Mouse (Mus musculus) gastrocnemius, adult 2 months (tissue): Measurements from ENCODE around the gene Wbp11. TPM values are rescaled to one million over a fixed set of nuclear protein-coding genes. Genes with fewer than 3 reads are reported as not detected.
A peak's percentile ranks its signal among the peaks of the same experiment; 100 is the strongest.

Source experiments
- DNase-seq: peaks from one replicate; pipeline ENCODE4 v3.0.0; 2022
- H3K27ac ChIP-seq: fragments of 200-600 bp; 2 replicates; pipeline ENCODE4 v1.8.1; 2022; ENCODE audit warnings: mild to moderate bottlenecking
- H3K4me3 ChIP-seq: fragments of 200-600 bp; 2 replicates; pipeline ENCODE4 v1.8.1; 2022; ENCODE audit warnings: mild to moderate bottlenecking, moderate library complexity
- CTCF ChIP-seq: fragments of 200-600 bp; IDR thresholded peaks from 2 replicates; pipeline ENCODE4 v1.8.1; 2022; ENCODE audit warnings: antibody characterized with exemption, mild to moderate bottlenecking, moderate library complexity
- intact Hi-C: fragments of 180-260 bp; cut with DNase I; formaldehyde crosslinking; loops from one replicate; pipeline ENCODE4 v1.15.1; 2025
- total RNA-seq, 2 experiments: library from RNA; stranded (reverse); gene quantifications; 2 replicates each; pipeline ENCODE4 v1.2.3; 2021

Gene Wbp11
- total RNA-seq, 2 experiments from 2014 or later, result 48.4 to 54.7 TPM

DNA sequence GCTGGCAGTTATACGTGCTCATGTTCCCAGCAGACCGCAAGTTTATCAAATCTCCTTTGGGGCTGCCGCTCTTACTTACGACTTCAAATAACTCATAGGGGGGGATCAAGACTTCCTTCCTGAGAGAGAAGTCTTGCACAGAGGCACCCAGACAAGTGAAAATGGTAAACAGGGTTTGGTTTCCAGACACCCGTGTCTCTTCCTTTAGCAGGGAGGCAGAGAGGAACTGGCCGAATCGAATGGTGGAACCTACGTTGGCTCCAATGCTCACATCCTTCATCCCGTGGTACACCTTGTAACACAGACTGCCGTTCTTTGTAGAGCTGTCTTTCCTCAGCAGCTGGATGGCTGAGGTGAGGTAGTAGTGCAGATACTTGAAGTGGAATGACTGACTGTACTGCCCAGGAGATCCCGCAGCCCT lies 26.3 kb upstream of the Wbp11 start:
- Histone ChIP-seq H3K4me3 (no peak overlapping the region), H3K27ac (no peak overlapping the region)
- intact Hi-C loops, result no loop called here
- DNase-seq, result no peak
- no peak for TF ChIP-seq CTCF

- TF ChIP-seq CTCF, result no peak
- intact Hi-C loops, result no loop called here
- DNase-seq, result no peak
- peak overlapping the region; percentile 43; the same call in 1 of the 2 replicates for H3K27ac ChIP-seq
- H3K4me3 ChIP-seq, result no peak overlapping the region
Observed at GRCm38 (mm10) chr6:136852762-136853161, 24.7 kb upstream of the Wbp11 start.

GRCm38 (mm10) chr6:136852348-136852747 lies 24.3 kb upstream of the Wbp11 start:
- Histone ChIP-seq H3K4me3 (no peak overlapping the region), H3K27ac (0 out of 2 replicates have a peak overlapping the region, but pooled peaks have one; percentile 43)
- no peak for TF ChIP-seq CTCF
- intact Hi-C loops, result no loop called here
- no peak for DNase-seq

DNA sequence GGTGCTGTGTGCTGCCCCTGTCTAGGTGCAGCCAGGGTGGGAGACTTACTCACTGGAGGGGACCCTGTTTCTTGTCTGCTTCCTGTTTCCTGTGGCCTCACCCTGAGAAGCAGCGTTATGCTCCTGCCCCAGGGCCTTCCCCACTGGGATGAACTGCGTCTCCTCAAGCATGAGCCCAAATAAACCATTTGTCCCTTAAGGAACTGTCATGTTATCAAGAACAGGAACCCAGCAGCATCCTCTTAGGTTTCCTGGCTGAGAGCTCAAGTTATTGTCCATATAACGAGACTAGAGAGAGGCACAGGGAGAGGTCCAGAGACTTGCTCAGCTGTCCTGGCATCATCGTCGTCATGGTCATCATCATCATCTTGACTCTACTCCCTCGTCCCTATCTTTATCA lies 22.2 kb upstream of the Wbp11 start:
- intact Hi-C loops, result no loop called here
- Histone ChIP-seq H3K27ac (no peak overlapping the region), H3K4me3 (no peak overlapping the region)
- no peak for DNase-seq
- no peak for TF ChIP-seq CTCF

GRCm38 (mm10) chr6:136848971-136849370 lies 20.9 kb upstream of the Wbp11 start:
- no peak overlapping the region for H3K27ac ChIP-seq
- intact Hi-C loops, result no loop called here
- no peak for DNase-seq
- H3K4me3 ChIP-seq, result no peak overlapping the region
- TF ChIP-seq CTCF, result no peak

DNA sequence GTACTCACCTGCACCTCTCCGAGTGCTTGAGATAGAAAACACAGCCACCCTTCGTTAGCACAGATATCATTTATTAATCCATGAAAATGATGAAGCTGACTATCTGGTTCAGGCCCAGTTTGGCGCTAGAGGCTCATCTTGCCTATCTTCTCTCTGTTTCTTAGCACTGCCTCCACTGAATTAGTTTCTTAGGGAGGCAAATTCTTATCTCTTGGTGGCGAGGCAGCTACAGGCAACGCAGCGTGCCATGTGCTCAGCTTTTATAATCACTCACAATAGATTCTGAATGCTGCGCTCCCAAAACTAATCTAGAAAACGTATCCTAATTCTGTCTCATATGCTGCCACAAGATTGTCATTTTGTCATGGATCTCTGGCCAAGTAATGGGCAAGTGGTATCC lies 20.4 kb upstream of the Wbp11 start:
- no peak for TF ChIP-seq CTCF
- Histone ChIP-seq H3K4me3 (no peak overlapping the region), H3K27ac (no peak overlapping the region)
- DNase-seq, result no peak
- intact Hi-C loops, result no loop called here

- intact Hi-C loops, result no loop called here
- peak; percentile 67 for DNase-seq
- Histone ChIP-seq H3K4me3 (no peak overlapping the region), H3K27ac (no peak overlapping the region)
- peak; percentile 67 for TF ChIP-seq CTCF
Observed at GRCm38 (mm10) chr6:136847790-136848189, 19.8 kb upstream of the Wbp11 start.

DNA sequence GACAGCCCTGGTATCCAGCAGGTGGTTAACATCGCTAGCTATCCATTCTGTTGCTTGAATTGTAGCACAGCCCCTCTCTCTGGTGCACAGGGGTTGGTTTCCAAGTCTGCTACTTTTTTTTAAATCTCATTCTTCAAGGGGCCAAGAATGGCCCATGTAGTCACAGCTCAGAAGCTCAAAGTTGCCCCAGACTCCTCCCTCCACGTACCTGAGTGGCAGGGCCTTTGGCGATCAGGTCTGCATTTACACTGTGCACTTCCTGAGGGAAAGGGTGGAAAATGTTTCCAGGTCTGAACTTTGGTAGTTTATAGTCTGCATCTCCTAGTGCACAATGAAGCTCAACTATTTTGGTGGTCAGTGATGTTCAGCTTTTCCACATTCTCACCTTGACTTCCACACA lies 19.2 kb upstream of the Wbp11 start:
- TF ChIP-seq CTCF, result no peak
- H3K27ac ChIP-seq, result no peak overlapping the region
- DNase-seq, result no peak
- intact Hi-C loops, result no loop called here
- no peak overlapping the region for H3K4me3 ChIP-seq

GRCm38 (mm10) chr6:136845706-136846480 lies 17.9 kb upstream of the Wbp11 start:
- Histone ChIP-seq H3K27ac (no peak overlapping the region), H3K4me3 (no peak overlapping the region)
- no peak for TF ChIP-seq CTCF
- no peak for DNase-seq
- intact Hi-C loops, result no loop called here

- Histone ChIP-seq H3K27ac (no peak overlapping the region), H3K4me3 (no peak overlapping the region)
- no peak for TF ChIP-seq CTCF
- intact Hi-C loops, result no loop called here
- no peak for DNase-seq
Observed at GRCm38 (mm10) chr6:136844903-136845302, 16.9 kb upstream of the Wbp11 start.

DNA sequence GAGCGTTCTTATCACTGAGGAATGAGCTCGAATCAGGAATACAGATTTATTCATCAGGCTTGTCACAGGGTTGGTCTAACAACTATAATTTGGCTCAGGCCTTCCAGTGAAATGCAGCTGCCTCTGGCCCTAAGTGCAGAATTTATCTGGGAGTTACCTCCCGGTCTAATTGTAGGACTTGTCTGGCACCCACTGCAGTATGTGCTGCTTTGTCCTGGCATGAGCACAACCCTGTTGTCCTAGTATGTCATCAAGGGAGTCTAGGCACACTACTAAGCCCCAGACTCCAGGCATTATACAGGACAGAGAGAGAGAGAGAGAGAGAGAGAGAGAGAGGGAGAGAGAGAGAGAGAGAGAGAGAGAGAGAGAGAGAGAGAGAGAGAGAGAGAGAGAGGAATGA lies 9.3 kb upstream of the Wbp11 start:
- TF ChIP-seq CTCF, result no peak
- no peak for DNase-seq
- intact Hi-C loops, result no loop called here
- no peak overlapping the region for H3K4me3 ChIP-seq
- no peak overlapping the region for H3K27ac ChIP-seq

GRCm38 (mm10) chr6:136835352-136835751 lies 7.3 kb upstream of the Wbp11 start, which contains the start of gene Smco3:
TSS of gene Smco3 (minus strand) at chr6:136835452.
- no peak within 1 kb of the TSS for H3K4me3 ChIP-seq
- no peak within 1 kb of the TSS for H3K27ac ChIP-seq
- intact Hi-C loops, result no loop called here
- no peak for DNase-seq
- no peak for TF ChIP-seq CTCF

GRCm38 (mm10) chr6:136831712-136832111 lies 3.7 kb upstream of the Wbp11 start:
- no peak for DNase-seq
- no peak for TF ChIP-seq CTCF
- Histone ChIP-seq H3K27ac (no peak overlapping the region), H3K4me3 (no peak overlapping the region)
- intact Hi-C loops, result no loop called here

GRCm38 (mm10) chr6:136828681-136829080 lies 648 bp upstream of the Wbp11 start:
- Histone ChIP-seq H3K27ac (peak overlapping the region; percentile 97), H3K4me3 (peak overlapping the region; percentile 100)
- intact Hi-C loops, result no loop called here
- no peak for DNase-seq
- no peak for TF ChIP-seq CTCF
